Mouse (Mus musculus) CD4-positive, CD25-positive, alpha-beta regulatory T cell, adult 4 months (primary cell): ENCODE results near the gene Rfc2. TPM values are rescaled to one million over a fixed set of nuclear protein-coding genes. Genes with fewer than 3 reads are reported as not detected.

Source experiments
- ATAC-seq: one replicate; pipeline ENCODE4 v1.8.0; 2017
- polyA plus RNA-seq, 2 experiments: library from polyadenylated mRNA; unstranded; fragments of 100-300 nt; shearing (Covaris generic); gene quantifications; one replicate each; pipeline ENCODE4 v1.2.1; 2017

Gene Rfc2
- polyA plus RNA-seq, 2 experiments from 2014 or later: 134 to 185 TPM

DNA sequence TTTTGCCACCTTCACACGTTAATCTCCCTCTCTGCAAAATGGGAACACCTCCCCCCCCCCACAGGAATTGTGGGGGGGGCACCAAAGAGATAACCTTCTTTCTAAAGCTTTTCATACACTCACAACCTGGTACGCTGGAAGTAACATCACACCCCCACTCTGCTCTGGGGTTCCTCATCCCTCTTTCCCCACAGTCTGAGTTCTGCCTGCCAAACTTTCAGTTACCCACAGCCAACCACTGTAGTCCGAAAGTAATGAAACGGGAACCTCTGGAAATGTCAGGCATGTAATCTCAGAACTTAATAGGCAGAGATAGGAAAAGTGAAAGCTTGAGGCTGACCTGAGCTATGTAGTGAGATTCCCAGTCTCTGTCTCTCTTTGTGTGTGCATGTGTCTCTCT is 13.7 kb upstream of the Rfc2 start:
- ATAC-seq: no peak

DNA sequence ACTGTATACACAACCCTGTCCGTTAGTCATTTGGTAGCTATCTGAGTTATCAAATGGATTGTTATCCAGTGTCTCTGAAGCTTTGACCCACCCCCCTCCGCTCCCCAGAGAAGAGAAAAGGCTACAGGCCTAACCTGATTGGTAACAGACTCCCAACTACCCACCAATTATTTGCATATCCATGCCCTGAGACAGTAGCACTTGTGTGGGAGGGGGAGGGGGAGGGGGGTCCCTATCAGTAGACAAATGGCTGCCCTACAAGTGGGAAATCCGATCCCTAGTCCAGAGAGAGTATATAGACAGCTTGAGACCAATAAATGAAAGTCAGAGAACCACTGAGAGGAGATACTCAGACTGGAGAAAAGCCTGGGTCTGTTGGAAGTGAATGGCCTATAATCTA is 13.1 kb upstream of the Rfc2 start:
- ATAC-seq: no peak

DNA sequence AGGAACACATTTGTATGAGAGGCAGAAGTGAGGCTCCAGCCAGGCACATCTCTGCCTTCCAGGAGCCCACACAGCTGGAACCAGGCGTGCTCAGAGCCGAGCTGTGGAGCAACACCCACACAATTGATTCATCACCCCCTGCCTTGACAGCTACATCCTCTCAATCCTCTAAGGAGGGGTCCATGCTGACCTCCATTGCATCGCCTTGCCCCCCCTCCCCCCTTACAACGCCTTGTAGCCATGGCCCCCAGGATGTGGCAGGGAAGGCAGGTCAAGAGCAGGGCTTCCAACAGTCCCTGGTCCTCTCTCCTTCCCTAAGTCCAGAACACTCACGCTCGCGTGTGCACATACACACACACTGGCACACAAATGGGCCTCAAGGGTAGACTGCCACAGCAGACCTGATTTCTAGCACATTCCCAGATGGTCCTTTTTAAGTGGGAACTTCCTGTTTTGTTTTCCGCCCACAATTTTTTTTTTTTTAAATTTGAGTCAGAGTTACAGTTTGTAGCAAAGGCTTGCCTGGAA is 12.1 kb upstream of the Rfc2 start:
- ATAC-seq: no peak

DNA sequence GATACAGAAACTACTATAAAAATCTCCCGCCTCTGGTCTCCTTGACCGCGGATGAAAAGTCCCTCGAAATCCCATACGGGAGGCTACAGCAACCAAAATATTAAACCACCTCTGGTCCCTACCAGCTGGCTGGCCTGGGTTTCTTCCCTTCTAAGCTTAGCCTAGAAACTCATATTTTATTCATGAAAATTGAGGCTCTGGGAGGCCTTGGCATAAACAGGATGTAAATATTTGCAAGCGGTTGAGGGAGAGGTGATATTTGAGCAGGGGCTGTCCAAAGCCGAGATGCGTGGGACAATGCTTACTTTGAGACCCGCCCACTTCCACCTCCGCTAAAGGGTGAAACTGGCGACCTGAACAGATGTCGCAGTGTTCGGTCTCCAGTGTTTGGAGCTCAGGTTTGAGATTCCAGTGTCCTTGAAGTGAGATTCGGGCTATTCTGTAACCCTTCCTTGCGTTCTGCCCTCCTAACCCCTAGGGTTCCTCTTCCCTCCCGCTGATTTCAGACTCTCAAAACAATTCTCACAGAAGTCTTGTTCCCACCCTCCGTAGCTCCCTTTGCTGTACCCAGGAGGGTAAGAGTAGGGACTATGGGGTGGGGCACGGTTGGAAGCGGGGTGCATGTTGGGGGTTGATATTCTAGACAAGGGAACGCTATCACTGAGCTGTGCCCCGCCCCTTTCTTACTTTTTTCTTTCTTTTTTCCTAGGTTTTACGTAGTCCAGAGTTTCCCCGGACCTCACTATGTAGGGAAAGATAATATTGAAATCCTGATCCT is 9.2 kb upstream of the Rfc2 start:
- peak; percentile 90 for ATAC-seq

DNA sequence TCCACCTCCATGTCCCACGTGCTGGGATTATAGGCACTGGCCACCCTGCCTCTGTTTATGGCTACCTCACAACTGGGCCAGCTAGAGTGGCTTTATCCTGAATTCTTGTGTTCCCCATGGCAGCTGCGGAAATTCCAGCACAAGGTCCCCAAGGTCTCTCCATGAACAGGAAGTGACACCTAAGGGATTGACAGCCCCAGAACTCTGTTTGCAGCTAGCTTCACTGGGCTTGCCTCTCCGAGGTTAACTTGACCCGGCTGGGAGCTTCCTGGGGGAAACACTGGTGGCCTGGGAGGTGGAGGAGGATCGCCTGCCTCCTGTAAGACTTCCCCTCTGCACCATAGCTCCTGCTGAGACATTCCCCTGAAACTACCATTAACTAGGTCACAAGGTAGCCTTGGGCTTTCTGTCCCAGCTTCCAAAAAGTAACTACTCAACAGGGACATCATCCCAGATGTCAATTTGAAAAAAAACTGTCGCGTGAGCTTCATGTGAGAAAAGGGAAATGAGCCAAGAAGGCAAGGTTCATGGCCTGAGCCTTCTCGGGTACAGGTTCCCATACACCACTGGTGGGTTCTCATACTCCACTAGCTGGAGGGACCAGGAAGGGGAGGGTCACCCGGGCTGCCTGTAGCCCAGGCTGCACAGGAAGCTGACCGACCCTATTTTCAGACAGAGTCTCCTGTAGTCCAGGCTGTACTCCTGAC is 8.5 kb upstream of the Rfc2 start:
- ATAC-seq: no peak

DNA sequence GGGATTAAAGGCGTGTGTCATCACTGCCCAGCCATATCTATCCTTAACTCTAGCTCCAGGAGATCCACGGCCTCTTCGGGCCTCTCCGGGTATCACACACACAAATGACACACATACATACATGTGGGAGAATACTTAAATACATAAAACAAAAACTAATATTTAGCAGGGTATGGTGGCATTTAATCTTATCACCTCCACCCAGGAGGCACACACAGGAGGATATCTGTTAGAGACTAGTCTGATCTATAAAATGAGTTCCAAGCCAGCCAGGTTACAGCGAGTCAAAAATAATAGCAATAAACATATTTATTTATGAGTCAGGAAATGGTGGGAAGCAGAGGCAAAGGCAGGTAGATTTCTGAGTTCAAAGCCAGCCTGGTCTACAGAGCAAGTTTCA is 5.3 kb upstream of the Rfc2 start:
- no peak for ATAC-seq

DNA sequence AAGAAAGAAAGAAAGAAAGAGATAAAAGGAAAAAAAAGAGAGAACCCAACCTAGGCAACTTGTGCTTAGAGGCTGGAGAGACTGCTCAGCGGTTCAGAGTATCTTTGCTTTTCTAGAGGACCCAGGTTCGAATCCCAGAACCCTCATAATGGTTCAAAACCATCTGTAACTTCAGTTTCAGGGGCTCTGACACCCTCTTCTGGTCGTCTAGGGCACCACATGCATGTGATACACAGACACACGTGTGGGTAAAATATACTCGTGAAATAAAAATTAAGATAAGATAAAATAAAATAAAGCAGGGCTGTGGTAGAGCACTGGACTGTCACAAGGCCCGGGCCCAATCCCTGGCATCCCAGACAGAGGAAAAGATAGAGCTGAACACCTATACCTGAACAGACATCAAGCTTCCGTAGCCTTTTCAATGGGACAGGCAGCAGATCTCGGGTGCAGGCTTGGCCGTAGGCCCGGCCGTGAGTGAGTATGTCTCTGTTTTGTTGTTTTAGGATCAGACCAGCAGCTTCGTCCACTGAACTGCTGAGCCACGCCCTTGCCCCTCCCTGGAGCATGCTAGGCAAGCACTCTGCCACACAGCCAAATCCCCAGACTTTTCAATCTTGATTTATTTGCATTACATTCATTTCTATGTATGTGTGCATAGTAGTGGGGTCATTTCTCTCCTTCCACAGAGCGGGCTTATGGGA is 4.5 kb upstream of the Rfc2 start:
- no peak for ATAC-seq

DNA sequence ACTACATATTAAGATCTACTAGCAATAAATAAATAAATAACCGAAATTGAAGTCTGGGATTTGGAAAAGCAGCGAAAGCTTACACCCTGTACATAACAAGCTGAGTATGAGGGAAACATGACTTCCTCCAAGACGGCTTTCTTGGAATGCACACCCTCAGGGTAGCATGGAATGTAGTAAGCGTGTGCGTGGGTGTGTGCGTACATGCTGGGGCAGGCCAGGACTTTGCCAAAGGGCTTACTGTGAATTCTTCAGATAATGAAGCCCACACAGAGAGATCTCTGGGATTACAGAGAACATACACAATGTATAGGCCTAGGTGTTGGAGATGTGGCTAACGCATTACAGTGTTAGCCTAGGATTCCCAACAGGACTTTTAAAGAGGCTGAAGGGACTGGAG is 3.6 kb upstream of the Rfc2 start:
- no peak for ATAC-seq

DNA sequence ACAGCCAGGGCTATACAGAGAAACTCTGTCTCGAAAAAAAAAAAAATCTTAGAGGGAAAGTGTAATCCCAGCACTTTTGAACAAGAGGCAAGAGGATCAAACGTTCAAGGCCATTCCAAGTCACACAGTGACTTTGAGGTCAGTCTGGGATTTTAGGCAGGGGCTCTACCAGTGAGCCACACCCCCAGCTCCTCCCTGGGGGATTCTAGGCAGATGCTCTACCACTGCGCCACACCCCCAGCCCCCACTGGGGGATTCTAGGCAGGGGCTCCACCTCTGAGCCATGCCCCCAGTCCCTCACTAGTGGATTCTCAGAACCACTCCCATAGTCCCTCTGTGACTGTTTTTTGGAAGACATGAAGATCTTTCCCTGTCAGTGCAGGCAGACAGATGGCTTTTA is 2.0 kb upstream of the Rfc2 start:
- ATAC-seq: no peak

DNA sequence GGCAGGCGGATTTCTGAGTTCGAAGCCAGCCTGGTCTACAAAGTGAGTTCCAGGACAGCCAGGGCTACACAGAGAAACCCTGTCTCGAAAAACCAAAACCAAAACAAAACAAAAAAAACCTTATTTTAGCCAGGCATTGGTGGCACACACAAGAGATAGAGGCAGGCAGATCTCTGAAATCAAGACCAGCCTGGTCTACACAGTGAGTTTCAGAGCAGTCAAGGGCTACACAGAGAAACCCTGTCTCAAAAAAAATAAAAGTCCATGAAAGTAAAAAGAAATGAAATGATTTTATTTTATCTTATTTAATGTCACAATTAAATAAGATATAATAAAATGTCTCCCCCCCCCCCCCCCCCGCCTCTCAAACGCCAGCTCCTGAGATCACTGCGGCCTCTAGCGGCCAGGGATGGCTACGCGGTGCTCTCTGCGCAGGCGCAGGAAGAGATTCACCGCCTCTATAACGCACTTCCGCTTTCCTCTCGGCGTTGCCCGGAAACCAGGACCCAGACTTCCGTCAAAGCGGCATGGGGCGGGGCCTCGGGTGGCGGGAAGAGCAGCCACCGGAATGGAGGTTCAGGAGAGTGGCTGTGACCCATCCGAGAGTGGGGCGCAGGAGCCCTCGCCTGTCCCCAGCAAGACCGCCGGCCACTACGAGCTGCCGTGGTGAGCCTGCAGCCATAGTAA is 1.2 kb downstream of the Rfc2 start:
- ATAC-seq: peak; percentile 100

DNA sequence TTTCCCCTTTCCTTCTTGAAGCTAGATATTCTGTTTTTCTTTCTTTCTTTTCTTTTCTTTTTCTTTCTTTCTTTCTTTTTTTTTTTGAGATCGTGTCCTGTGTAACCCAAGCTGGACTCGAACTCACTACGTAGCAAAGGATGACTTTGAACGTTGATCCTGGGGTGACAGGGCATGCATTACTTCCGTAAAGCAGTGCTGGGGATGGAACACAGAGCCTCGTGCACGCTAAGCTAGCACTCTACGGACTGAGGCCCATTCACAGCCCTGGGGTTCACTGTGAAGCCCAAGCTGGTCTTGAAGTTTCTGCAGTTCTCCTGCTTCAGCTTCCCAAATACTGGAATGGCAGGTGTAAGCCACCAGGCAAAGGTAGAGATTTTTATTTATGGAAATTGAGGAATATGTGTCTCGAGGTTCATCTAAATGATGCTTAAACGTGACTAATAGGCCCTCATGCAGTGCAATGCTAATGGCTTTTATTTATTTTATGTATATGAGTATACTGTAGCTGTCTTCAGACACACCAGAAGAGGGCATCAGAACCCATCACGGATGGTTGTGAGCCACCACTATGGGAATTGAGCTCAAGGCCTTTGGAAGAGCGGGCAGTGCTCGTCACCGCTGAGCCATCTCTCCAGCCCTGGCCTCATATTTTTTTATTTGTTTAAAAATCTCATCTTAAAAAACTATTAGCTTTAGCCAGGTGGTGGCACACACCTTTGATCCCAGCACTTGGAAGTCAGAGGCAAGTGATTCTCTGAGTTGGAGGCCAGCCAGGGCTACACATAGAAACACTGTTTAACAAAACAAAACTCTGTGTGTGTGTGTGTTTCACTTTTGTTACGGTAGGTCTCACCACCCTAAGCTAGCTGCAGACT is 2.1 kb downstream of the Rfc2 start:
- no peak for ATAC-seq

DNA sequence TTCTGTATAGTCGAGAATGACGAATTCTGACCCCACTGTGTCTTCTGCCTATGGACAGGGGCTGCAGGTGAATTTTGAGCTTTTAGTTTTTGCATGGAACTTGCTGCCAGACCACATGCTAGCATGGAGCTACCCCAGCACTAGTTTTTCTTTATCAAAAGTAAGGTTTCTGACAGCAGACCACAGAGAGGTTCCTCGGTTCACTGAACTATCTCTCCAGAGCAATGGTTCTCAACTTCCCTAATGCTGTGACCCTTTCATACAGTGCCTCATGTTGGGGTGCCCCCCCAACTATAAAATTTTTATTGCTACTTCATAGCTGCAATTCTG is 2.7 kb downstream of the Rfc2 start:
- no peak for ATAC-seq

DNA sequence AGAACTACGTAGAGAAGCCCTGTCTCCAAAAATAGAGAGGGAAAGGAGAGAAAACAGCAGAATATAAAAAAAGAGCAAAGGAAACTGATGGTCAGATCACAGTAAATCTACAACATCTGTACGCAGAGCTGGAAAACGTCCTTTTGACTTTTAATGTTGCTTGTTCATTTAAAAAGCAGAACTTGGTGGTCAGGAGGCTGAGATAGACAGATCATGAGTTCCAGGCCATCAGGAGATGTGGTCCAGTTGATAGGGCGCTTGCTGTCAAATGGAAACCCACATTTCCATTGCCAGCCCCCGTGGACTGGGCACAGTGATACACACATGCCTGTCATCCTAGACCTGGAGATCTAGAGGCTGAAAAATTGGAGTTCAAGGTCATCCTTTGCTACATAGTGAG is 3.6 kb downstream of the Rfc2 start:
- no peak for ATAC-seq

DNA sequence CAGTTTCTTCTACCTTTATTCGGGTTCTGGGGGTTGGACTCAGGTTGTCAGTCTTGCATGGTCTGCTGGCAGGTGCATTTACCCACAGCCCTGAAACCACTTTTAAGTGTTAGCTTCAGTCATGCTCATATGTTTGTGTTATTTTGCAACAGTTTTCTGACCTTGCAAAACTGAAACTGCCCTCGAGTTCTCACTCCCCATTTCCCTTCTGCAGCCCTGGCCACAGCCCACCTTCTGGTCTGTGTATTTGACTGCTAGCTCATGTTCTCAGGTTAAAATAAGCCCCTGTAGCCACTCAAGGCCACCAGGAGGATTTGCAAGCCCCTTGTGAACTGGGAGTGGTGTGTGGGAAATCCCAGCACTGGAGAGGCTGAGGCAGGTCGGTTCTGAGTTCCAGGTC is 8.7 kb downstream of the Rfc2 start:
- no peak for ATAC-seq

DNA sequence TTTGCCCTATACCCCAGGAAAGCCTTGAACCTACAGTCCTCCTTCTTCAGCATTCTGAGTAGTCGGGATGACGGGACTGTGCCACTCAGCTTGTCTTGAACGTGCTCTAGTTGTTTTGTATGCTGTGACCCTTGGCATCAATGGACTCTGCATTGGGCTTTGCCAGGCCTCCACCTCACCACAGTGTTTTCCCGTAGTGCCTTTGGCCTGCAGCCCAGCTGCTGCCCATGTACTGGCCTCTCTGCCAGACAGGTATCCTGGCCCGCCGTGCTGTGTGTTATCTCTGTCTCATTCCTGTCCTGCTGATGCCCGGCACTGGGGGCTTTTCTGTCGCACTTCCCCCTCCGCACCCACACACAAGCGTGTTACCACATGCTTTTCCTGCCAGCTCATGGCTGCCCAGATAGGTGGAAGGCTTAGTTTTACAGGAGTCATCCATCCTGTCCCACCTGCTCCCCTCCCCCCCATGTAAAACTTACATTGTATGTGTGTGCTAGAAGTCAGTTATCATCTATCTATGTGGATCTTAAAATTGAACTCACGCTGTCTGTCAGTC is 10.9 kb downstream of the Rfc2 start:
- ATAC-seq: no peak

DNA sequence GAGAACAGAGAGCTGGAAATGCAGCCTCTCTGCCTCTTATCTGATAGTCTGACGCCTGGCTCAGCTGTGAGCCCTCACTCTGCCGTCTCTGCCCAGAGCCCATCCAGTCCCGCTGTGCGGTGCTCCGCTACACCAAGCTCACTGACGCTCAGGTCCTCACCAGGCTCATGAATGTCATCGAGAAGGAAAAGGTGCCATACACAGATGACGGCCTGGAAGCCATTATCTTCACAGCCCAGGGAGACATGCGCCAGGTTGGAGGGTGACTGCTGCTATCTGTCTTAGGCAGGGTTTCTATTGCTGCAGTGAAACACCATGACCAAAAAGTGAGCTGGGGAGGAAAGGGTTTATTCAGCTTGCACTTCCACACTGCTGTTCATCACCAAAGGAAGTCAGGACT is 11.9 kb downstream of the Rfc2 start:
- ATAC-seq: no peak

DNA sequence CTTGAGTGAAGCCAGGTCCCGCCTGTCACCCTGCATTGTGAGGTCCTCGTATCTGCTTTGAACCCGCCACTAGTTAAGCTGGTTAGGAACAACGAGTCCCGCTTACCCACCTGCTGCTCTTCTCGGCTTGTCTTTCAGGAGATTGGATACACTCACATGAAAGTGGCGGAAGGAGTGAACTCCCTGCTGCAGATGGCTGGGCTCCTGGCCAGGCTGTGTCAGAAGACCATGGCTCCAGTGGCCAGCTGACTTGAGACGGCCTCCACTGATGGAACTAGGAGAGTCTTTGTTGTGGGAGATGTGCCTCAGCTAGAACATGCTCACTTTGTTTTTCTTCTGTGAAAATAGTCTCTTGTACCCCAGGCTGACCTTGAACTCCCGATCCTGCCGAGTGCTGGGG is 16.5 kb downstream of the Rfc2 start:
- no peak for ATAC-seq

DNA sequence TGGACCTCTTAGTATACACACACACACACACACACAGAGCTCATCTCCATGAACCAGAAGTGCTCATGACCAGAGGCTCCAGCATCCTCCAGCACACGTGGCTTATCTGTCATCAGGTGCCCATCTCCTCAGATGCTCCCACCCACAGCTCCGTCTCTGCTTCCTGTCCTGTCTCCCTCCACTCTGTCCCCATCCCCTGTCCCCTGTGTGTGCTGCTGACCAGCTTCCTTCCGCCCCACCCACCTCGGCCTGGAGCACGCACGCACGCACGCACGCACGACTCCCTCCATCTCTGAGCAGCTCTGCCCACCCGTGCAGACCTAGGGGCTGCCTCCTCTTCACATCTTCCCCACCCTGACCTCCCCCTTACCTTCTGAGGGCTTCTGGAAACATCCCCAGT is 23.2 kb downstream of the Rfc2 start:
- ATAC-seq: no peak

DNA sequence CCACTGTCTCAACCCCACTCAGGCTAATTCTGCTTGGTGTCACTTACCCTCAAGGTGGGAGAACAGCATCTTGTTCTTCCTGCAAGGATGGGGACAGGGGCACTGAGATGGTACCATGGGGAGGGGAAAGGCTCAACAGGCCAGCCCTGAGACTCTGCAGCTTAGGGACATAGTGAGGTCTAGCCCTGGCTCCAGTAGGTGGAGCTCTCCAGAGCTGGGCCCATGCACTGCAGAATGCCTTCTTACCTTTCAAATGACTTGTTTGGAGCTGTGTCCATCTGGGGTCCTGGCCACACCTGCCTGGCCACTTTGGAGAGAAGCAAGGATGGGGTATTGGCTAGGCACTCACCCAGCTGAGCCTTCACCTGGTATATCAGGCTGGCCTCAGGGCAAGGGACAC is 25.1 kb downstream of the Rfc2 start:
- no peak for ATAC-seq

DNA sequence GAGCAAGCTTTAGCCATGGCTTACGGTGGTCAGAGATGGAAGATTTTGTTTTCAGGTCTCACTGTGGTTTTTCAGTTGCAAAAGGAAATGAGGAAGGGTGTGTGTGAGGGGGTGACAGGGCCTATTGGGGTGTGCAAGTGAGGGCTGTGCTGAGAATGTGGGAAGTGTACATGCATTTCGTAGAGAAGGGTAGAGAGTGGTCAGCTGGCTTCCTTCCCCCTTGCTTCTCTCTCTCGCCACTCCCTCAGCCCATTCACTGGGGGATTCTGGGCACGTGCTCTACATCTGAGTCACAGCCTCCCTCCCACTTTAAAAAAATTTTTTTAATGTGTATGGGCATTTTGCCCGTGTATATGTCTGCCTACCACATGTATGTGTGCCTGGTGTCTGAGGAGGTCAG is 26.0 kb downstream of the Rfc2 start:
- ATAC-seq: no peak

DNA sequence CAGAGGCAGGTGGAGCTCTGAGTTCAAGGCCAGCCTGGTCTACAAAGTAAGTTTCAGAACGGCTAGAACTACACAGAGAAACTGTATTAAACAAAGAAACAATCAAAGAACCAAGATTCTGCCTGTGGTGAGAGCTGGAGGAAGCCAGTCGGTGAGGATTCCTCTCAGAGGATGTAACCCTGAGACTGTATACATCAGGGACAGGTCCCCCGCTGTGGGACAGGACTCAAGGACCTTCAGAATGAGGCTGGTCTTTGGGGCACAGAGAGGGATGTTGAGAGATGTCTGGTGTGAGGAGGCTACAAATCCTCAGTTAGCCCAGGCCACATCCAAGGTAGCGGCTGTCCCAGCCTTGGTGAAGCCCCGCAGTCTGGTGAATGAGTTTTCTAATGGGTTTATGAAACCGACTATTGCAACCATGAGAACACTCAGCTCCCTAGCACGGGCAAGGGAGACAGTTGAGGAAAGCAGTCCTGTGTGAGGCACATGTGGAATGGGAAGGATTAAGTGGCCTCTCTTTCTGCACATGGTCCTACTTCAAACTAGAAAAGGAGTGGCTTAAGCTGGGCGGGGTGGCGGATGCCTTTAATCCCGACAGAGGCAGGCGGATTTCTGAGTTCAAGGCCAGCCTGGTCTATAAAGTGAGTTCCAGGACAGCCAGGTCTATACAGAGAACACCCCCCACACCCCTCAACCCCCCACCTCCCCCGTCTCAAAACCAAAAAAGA is 28.9 kb downstream of the Rfc2 start:
- no peak for ATAC-seq
